Comparison of ENCODE assay signal across 9 mouse cellular contexts in the genomic region with DNA sequence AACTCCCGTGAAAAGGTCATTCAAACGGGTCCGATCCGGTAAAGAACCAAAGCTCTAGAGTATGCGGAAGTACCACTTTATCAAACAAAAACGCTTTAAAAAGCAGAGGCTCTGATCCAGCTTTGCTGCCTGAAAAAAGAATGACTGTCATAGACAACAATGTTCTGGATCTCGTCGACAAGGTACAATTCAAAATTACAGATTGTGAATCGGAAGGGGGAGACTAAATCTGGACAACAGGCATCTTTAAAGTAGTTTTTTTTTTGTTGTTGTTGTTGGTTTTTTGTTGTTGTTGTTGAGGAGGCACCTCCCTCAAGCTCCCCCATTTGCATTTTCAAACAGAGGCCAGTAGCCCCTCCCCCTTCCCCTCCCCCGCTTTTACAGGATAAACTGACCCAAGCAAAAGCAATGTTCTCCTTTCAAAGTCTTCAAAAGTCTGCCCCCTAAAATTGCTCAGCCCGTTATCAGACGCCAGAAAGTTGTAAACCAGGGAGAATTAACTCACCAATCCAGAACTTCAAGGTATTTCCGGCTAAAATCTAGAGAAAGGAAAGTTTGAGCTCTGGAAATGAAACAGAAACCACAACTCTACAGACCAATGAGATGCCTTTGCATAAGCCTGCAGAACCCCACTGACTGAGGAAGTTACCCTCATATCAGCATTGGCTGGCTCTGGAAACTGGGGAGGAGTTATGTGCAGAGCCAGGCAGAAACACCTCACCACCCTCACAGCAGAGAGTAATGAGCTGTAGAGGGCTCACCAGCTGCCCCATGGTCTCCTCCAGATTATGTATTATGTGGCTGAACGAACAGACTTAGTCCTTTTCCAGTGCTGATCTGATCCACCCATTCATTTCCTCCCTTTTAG. TPM values are rescaled to one million over a fixed set of nuclear protein-coding genes. Genes with fewer than 3 reads are reported as not detected.
DNase-seq lines count a peak whose midpoint lies in the region; ATAC-seq and TF ChIP-seq lines count a peak whose summit lies in the region.
"Not testable (repeated sequence)": the region's sequence is repeated elsewhere in the genome, so short reads cannot be mapped to it uniquely, and the experiment has no call there.
"Had no signal": no experiment of that assay in that cellular context is flagged by ENCODE, and none has a peak within 500 bp of the region (broad histone marks: within the 10 kb centered on the region; RNA-seq: fewer than 3 reads in every experiment).

A gene (minus strand): TSS at position 519 of the 868 bp plus-strand sequence.

- peak; percentile 74 for DNase-seq in CD4-positive helper T cell, adult 2 months (ENCODE audit: low read depth, low spot score)
- peak; percentile 4 to 16 for DNase-seq in adrenal gland, postnatal 36 days
- DNase-seq in heart, adult 2 months, result peak; percentile 21 to 25
- not testable (repeated sequence) for DNase-seq in hindbrain, embryonic 11.5 days (ENCODE audit: low spot score)
- DNase-seq in kidney, postnatal 0 days (ENCODE audit: low spot score), result peak; percentile 5

- not testable (repeated sequence) for TF ChIP-seq EP300 in heart, adult 2 months (IDR thresholded peaks at IDR 0.05; ENCODE audit: insufficient read depth, low read depth, low read length)

- not testable (repeated sequence) for H3K36me3 ChIP-seq in heart, adult 2 months (ENCODE audit: control insufficient read depth, insufficient read depth, low read length); hindbrain, embryonic 11.5 days (ENCODE audit: control insufficient read depth, insufficient read depth, low read length); kidney, postnatal 0 days (ENCODE audit: insufficient read depth, low read length); liver, embryonic 12.5 days; stomach, embryonic 15.5 days

- 24% methylated on average over 14 of the region's 14 CpGs for WGBS in heart, adult 2 months
- WGBS in hindbrain, embryonic 11.5 days, result 36% methylated on average over 14 of the region's 14 CpGs
- WGBS in kidney, postnatal 0 days, result 46% methylated on average over 14 of the region's 14 CpGs
- 28% methylated on average over 14 of the region's 14 CpGs for WGBS in liver, embryonic 12.5 days (ENCODE audit: insufficient replicate concordance)
- WGBS in stomach, embryonic 15.5 days, result 29% methylated on average over 14 of the region's 14 CpGs

- TF ChIP-seq POLR2A in heart, adult 2 months (IDR thresholded peaks at IDR 0.05; ENCODE audit: insufficient read depth, low read depth, low read length), result not testable (repeated sequence)

- peak; percentile 49; the same call in 1 of the 2 replicates for ATAC-seq in hindbrain, embryonic 11.5 days (ENCODE audit: low FRiP score)
- ATAC-seq in kidney, postnatal 0 days (replicated peaks; ENCODE audit: low FRiP score, low read depth), result peak; percentile 89
- peak; percentile 98 for ATAC-seq in liver, embryonic 12.5 days
- peak; percentile 93 for ATAC-seq in megakaryocyte, adult 5-6 weeks (ENCODE audit: poor library complexity, severe bottlenecking)
- peak; percentile 84 for ATAC-seq in stomach, embryonic 15.5 days (ENCODE audit: insufficient read depth, low FRiP score, low read depth)

- not testable (repeated sequence) for TF ChIP-seq CTCF in heart, adult 2 months (IDR thresholded peaks at IDR 0.05); kidney, postnatal 0 days (IDR thresholded peaks at IDR 0.05; ENCODE audit: low read depth)

- H3K9ac ChIP-seq in heart, adult 2 months (ENCODE audit: low read depth, low read length), result peak within 1 kb of the TSS; percentile 59; the same call in 1 of the 2 replicates
- H3K9ac ChIP-seq in hindbrain, embryonic 11.5 days (ENCODE audit: low read depth, low read length); kidney, postnatal 0 days (ENCODE audit: low read depth, low read length); stomach, embryonic 15.5 days: not testable (repeated sequence)
- peak within 1 kb of the TSS; percentile 44; the same call in 1 of the 2 replicates for H3K9ac ChIP-seq in liver, embryonic 12.5 days

- H3K79me2 ChIP-seq in heart, adult 2 months (replicated peaks; ENCODE audit: control insufficient read depth, insufficient read depth, low read length), result not testable (repeated sequence)

- peak within 1 kb of the TSS; percentile 61 for H3K27ac ChIP-seq in heart, adult 2 months
- H3K27ac ChIP-seq in hindbrain, embryonic 11.5 days (ENCODE audit: low read depth, low read length); kidney, postnatal 0 days; liver, embryonic 12.5 days; stomach, embryonic 15.5 days: not testable (repeated sequence)

- H3K4me2 ChIP-seq in hindbrain, embryonic 11.5 days (replicated peaks; ENCODE audit: low read depth, low read length), result not testable (repeated sequence)
- H3K4me2 ChIP-seq in kidney, postnatal 0 days (ENCODE audit: low read length), result peak within 1 kb of the TSS; percentile 35
- H3K4me2 ChIP-seq in liver, embryonic 12.5 days, result peak within 1 kb of the TSS; percentile 56
- peak within 1 kb of the TSS; percentile 35 for H3K4me2 ChIP-seq in stomach, embryonic 15.5 days

- not testable (repeated sequence) for H3K27me3 ChIP-seq in heart, adult 2 months (ENCODE audit: control insufficient read depth, insufficient read depth, low read length); hindbrain, embryonic 11.5 days (ENCODE audit: control insufficient read depth, insufficient read depth, low read length); kidney, postnatal 0 days (ENCODE audit: insufficient read depth, low read length); liver, embryonic 12.5 days (replicated peaks); stomach, embryonic 15.5 days (replicated peaks)

- H3K9me3 ChIP-seq in hindbrain, embryonic 11.5 days (ENCODE audit: control insufficient read depth, low read length); kidney, postnatal 0 days (replicated peaks; ENCODE audit: low read length); liver, embryonic 12.5 days (replicated peaks); stomach, embryonic 15.5 days: not testable (repeated sequence)

- H3K4me3 ChIP-seq in heart, adult 2 months, result peak within 1 kb of the TSS; percentile 49
- H3K4me3 ChIP-seq in hindbrain, embryonic 11.5 days (ENCODE audit: low read depth, low read length), result not testable (repeated sequence)
- H3K4me3 ChIP-seq in kidney, postnatal 0 days (replicated peaks; ENCODE audit: low read depth, low read length), result 0 out of 2 replicates have a peak within 1 kb of the TSS, but pooled peaks have one; percentile 11
- H3K4me3 ChIP-seq in liver, embryonic 12.5 days, result peak within 1 kb of the TSS; percentile 50
- H3K4me3 ChIP-seq in stomach, embryonic 15.5 days (replicated peaks), result peak within 1 kb of the TSS; percentile 26

- intact Hi-C loops in heart, adult 2 months (cut with DNase I), result not testable (repeated sequence)

- H3K4me1 ChIP-seq in heart, adult 2 months (ENCODE audit: control insufficient read depth, insufficient read depth, low read length); hindbrain, embryonic 11.5 days (replicated peaks; ENCODE audit: control insufficient read depth, insufficient read depth, low read length); kidney, postnatal 0 days (replicated peaks; ENCODE audit: insufficient read depth, low read length); liver, embryonic 12.5 days; stomach, embryonic 15.5 days: not testable (repeated sequence)

RNA-seq across cellular contexts. Expression of the gene that starts here (rescaled TPM):
- total RNA-seq in adrenal gland, postnatal 36 days (2021), result 1 to 10 TPM; 4.2 to 8.4 TPM
- 1 to 10 TPM; 2.1 TPM for total RNA-seq in heart, adult 2 months (2021)
- polyA plus RNA-seq in heart, adult 2 months (2012; rRNA removed), result 0.41 and 0.50 TPM in 2 replicates
- 0.09 and 0.14 TPM in 2 replicates for polyA plus RNA-seq in hindbrain, embryonic 11.5 days (2014; fragmentation: Nextera tagmentation; extraction: Ambion mirVana)
- polyA plus RNA-seq in kidney, postnatal 0 days (2015; fragmentation: Nextera tagmentation; extraction: Ambion mirVana), result 0.43 and 0.48 TPM in 2 replicates
- polyA plus RNA-seq in liver, embryonic 12.5 days (2016; fragmentation: Nextera tagmentation; extraction: Ambion mirVana), result 0.33 and 0.38 TPM in 2 replicates
- total RNA-seq in megakaryocyte, adult 5-6 weeks (2015), result 12.2 and 13.9 TPM in 2 replicates
- 12.9 and 13.9 TPM in 2 replicates for total RNA-seq in megakaryocyte, adult 5-6 weeks (2017)
- polyA plus RNA-seq in stomach, embryonic 15.5 days (2015; fragmentation: Nextera tagmentation; extraction: Ambion mirVana), result 0.50 and 0.61 TPM in 2 replicates
- total RNA-seq: midbrain, postnatal 0 days had no signal

Comparison
In these comparisons a context has a peak if more than half of its experiments do, and no peak if none do; other contexts are left out.
1. Peak in ATAC-seq in hindbrain, embryonic 11.5 days; RNA of the gene not detected or under 1 TPM.
2. Peak in DNase-seq, ATAC-seq, H3K4me3 ChIP-seq and H3K4me2 ChIP-seq in kidney, postnatal 0 days; RNA of the gene not detected or under 1 TPM.
3. Peak in ATAC-seq, H3K4me3 ChIP-seq, H3K9ac ChIP-seq and H3K4me2 ChIP-seq in liver, embryonic 12.5 days; RNA of the gene not detected or under 1 TPM.
4. Peak in ATAC-seq, H3K4me3 ChIP-seq and H3K4me2 ChIP-seq in stomach, embryonic 15.5 days; RNA of the gene not detected or under 1 TPM.